Mouse (Mus musculus): ENCODE results near the gene Hnf4a. TPM values are rescaled to one million over a fixed set of nuclear protein-coding genes. Genes with fewer than 3 reads are reported as not detected.

The Hnf4a gene
- polyA plus RNA-seq, 1 experiment from 2014 or later = 18.9 TPM

DNA sequence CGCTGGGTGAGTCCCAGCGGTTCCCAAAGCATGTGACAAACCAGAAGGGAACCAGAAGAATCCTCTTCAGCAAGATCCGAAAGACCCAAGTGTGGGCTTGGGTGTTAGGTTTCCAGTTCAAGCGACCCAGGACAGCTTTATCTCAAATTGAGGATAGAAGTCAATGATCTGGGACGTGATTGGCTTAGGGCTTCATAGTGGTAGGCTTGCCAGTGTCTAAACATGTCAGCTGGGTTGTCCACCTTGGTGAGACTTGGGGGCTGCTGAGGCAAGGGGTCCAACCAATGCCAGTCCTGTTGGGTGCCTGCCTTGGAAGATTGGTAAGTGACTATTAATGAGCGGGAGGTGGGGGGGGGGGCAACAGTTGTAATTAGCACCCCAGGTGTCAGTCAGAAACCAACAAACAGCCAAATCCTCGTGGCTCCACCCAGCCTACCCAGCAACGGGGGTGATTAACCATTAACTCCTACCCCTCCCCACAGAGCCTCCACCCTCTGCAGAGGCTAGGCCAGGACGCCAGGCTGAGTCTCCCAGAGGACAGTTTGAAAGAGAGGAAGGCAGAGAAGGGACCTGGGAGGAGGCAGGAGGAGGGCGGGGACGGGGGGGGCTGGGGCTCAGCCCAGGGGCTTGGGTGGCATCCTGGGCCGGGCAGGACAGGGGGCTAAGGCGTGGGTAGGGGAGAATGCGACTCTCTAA is 40.2 kb downstream of the Hnf4a start:
- H3K9me3 ChIP-seq (ENCODE audit: control insufficient read depth, low read depth, low read length) = no peaks in the 10 kb centered on the region
- H3K4me2 ChIP-seq (replicated peaks; ENCODE audit: low read depth, low read length) = no peak overlapping the region
- H3K27me3 ChIP-seq (ENCODE audit: control insufficient read depth, insufficient read depth, low read length) = no peaks in the 10 kb centered on the region
- ATAC-seq (ENCODE audit: insufficient number of reproducible peaks, insufficient read depth, low FRiP score, low read depth) = peak; percentile 66
- H3K36me3 ChIP-seq (ENCODE audit: control insufficient read depth, insufficient read depth, low read length) = no peaks in the 10 kb centered on the region
- H3K4me1 ChIP-seq (ENCODE audit: control insufficient read depth, insufficient read depth, low read length) = no peaks in the 10 kb centered on the region
- no peak overlapping the region for H3K9ac ChIP-seq (replicated peaks; ENCODE audit: low read depth, low read length)
- H3K4me3 ChIP-seq (ENCODE audit: low read depth, low read length) = no peak overlapping the region
- 67% methylated on average over 12 of the region's 14 CpGs for WGBS
- no peak overlapping the region for H3K27ac ChIP-seq (ENCODE audit: low read length)

DNA sequence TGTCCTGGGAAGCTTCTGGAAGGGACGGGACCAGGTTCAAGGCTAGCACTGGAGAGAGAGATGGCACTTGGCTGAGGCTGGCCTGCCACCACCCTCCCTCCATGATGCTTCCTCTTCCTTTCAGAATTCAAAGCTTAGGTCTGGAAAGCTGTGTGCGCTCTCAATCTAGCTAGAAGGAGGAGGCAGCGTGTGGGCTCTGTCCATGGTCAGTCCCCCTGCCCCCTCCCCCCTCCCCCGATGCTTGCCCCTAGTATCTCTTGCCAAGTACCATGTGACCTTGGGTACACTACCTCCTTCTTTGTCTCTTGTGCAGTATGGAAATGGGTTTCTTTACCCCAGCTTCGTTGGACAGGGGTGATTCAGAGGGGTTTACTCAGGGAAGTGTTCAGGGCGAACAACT is 42.2 kb downstream of the Hnf4a start:
- ATAC-seq (ENCODE audit: insufficient number of reproducible peaks, insufficient read depth, low FRiP score, low read depth) = no peak
- no peaks in the 10 kb centered on the region for H3K4me1 ChIP-seq (ENCODE audit: control insufficient read depth, insufficient read depth, low read length)
- WGBS = 70% methylated on average over 6 of the region's 6 CpGs
- H3K9me3 ChIP-seq (ENCODE audit: control insufficient read depth, low read depth, low read length) = no peaks in the 10 kb centered on the region
- no peak overlapping the region for H3K9ac ChIP-seq (replicated peaks; ENCODE audit: low read depth, low read length)
- no peak overlapping the region for H3K27ac ChIP-seq (ENCODE audit: low read length)
- H3K36me3 ChIP-seq (ENCODE audit: control insufficient read depth, insufficient read depth, low read length) = no peaks in the 10 kb centered on the region
- H3K4me2 ChIP-seq (replicated peaks; ENCODE audit: low read depth, low read length) = no peak overlapping the region
- no peak overlapping the region for H3K4me3 ChIP-seq (ENCODE audit: low read depth, low read length)
- no peaks in the 10 kb centered on the region for H3K27me3 ChIP-seq (ENCODE audit: control insufficient read depth, insufficient read depth, low read length)

DNA sequence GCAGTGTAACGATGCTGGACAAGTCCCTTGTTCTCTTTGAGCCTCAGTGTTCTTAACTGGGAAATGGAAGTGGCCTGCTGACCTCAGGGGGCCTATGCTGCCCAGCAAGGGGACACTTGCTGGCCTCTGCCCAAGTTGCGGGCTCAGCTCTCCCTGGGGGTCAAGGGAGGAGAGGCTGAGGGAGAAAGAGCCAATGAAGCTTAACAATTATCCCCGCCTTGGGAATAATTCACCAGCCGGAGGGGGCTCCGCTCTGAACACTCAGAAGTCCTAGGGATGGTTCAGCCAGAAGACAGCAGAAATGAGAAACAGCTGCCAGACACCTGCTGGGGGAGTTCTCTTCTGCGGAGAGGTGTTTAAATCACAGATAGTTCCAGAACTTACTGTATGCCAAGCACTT is 43.2 kb downstream of the Hnf4a start:
- Histone ChIP-seq H3K27ac (ENCODE audit: low read length) (no peak overlapping the region), H3K9ac (replicated peaks; ENCODE audit: low read depth, low read length) (no peak overlapping the region)
- ATAC-seq (ENCODE audit: insufficient number of reproducible peaks, insufficient read depth, low FRiP score, low read depth) = no peak

DNA sequence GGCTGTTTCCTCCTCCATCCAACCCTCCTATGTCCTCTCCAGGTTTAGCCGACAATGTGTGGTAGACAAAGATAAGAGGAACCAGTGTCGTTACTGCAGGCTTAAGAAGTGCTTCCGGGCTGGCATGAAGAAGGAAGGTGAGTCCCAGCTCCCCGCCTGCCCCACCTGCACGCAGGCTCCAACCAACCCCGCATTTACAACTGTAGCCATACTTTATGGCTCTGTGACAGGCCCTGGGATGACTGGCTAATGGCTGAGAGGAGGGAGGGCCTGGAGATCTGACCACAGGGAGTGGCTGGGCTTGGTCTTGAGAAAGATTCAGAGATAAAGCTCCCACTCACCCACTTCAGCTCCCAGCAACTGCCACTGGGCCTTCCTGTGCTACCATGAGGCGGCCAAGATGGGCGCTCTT is 45.9 kb downstream of the Hnf4a start:
- H3K36me3 ChIP-seq (ENCODE audit: control insufficient read depth, insufficient read depth, low read length) = no peaks in the 10 kb centered on the region
- no peaks in the 10 kb centered on the region for H3K9me3 ChIP-seq (ENCODE audit: control insufficient read depth, low read depth, low read length)
- H3K4me3 ChIP-seq (ENCODE audit: low read depth, low read length) = no peak overlapping the region
- H3K4me1 ChIP-seq (ENCODE audit: control insufficient read depth, insufficient read depth, low read length) = no peaks in the 10 kb centered on the region
- H3K4me2 ChIP-seq (replicated peaks; ENCODE audit: low read depth, low read length) = no peak overlapping the region
- H3K27me3 ChIP-seq (ENCODE audit: control insufficient read depth, insufficient read depth, low read length) = no peaks in the 10 kb centered on the region
- H3K27ac ChIP-seq (ENCODE audit: low read length) = no peak overlapping the region
- ATAC-seq (ENCODE audit: insufficient number of reproducible peaks, insufficient read depth, low FRiP score, low read depth) = peak; percentile 53; the same call in 1 of the 2 replicates
- H3K9ac ChIP-seq (replicated peaks; ENCODE audit: low read depth, low read length) = no peak overlapping the region
- 52% methylated on average over 8 of the region's 8 CpGs for WGBS

More for the DNA sequence above, 43.2 kb downstream of the Hnf4a start:
- Histone ChIP-seq H3K36me3 (ENCODE audit: control insufficient read depth, insufficient read depth, low read length) (no peaks in the 10 kb centered on the region), H3K9me3 (ENCODE audit: control insufficient read depth, low read depth, low read length) (no peaks in the 10 kb centered on the region), H3K4me3 (ENCODE audit: low read depth, low read length) (no peak overlapping the region), H3K4me1 (ENCODE audit: control insufficient read depth, insufficient read depth, low read length) (no peaks in the 10 kb centered on the region), H3K4me2 (replicated peaks; ENCODE audit: low read depth, low read length) (no peak overlapping the region), H3K27me3 (ENCODE audit: control insufficient read depth, insufficient read depth, low read length) (no peaks in the 10 kb centered on the region)
- WGBS = 43% methylated on average over 6 of the region's 6 CpGs

DNA sequence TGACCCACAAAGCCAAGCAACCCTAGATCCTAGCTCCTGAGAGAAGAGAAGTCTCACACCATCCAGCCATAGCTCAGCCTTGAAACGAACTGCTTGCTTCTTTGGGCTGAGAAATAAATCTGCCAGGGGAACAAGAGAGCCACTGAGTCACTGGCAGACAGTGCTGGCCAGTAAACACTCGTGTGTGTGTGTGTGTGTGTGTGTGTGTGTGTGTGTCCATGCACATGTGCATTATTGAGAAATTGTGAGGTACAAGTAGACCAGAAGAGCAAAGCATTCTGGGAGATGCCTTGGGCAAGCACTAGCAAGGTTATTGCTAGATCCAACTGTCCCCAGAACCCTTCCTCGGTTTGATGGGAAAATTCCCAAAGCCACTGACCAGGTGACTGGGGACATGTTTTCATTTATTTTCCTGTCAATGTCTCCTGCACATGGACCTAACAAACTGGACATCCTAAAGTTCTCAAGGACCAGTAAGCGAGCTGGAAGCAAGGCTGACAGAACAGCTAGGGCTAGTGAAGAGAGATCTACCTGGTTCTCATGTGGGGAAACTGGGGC is 47.9 kb downstream of the Hnf4a start:
- H3K9me3 ChIP-seq (ENCODE audit: control insufficient read depth, low read depth, low read length) = no peaks in the 10 kb centered on the region
- 72% methylated on average over 4 of the region's 4 CpGs for WGBS
- H3K27me3 ChIP-seq (ENCODE audit: control insufficient read depth, insufficient read depth, low read length) = no peaks in the 10 kb centered on the region
- no peak overlapping the region for H3K9ac ChIP-seq (replicated peaks; ENCODE audit: low read depth, low read length)
- H3K36me3 ChIP-seq (ENCODE audit: control insufficient read depth, insufficient read depth, low read length) = no peaks in the 10 kb centered on the region
- no peak overlapping the region for H3K27ac ChIP-seq (ENCODE audit: low read length)
- H3K4me3 ChIP-seq (ENCODE audit: low read depth, low read length) = no peak overlapping the region
- H3K4me1 ChIP-seq (ENCODE audit: control insufficient read depth, insufficient read depth, low read length) = no peaks in the 10 kb centered on the region
- H3K4me2 ChIP-seq (replicated peaks; ENCODE audit: low read depth, low read length) = no peak overlapping the region
- no peak for ATAC-seq (ENCODE audit: insufficient number of reproducible peaks, insufficient read depth, low FRiP score, low read depth)

DNA sequence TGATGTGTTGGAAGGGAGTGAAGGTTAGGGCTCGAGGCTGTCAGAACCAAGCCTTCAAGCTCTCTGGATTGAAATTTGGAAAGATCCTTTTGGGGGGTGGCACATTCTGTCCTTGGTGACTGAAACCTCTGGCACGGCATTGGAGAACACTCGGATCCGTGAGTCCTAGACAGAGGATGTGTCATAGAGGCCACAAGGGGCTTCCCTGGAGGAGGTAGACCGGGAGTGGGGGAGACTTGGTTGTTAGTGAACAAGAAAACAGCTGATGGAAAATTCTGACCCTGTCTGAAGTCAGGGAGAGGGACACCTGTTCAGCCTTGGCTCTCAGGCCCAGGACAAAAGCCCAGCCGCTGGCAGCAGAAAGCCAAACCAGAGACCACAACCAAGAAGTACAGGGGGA is 48.4 kb downstream of the Hnf4a start:
- H3K4me1 ChIP-seq (ENCODE audit: control insufficient read depth, insufficient read depth, low read length) = no peaks in the 10 kb centered on the region
- H3K27ac ChIP-seq (ENCODE audit: low read length) = no peak overlapping the region
- ATAC-seq (ENCODE audit: insufficient number of reproducible peaks, insufficient read depth, low FRiP score, low read depth) = no peak
- H3K4me2 ChIP-seq (replicated peaks; ENCODE audit: low read depth, low read length) = no peak overlapping the region
- H3K36me3 ChIP-seq (ENCODE audit: control insufficient read depth, insufficient read depth, low read length) = no peaks in the 10 kb centered on the region
- H3K9me3 ChIP-seq (ENCODE audit: control insufficient read depth, low read depth, low read length) = no peaks in the 10 kb centered on the region
- 72% methylated on average over 6 of the region's 6 CpGs for whole genome bisulfite sequencing
- H3K27me3 ChIP-seq (ENCODE audit: control insufficient read depth, insufficient read depth, low read length) = no peaks in the 10 kb centered on the region
- no peak overlapping the region for H3K9ac ChIP-seq (replicated peaks; ENCODE audit: low read depth, low read length)
- H3K4me3 ChIP-seq (ENCODE audit: low read depth, low read length) = no peak overlapping the region

DNA sequence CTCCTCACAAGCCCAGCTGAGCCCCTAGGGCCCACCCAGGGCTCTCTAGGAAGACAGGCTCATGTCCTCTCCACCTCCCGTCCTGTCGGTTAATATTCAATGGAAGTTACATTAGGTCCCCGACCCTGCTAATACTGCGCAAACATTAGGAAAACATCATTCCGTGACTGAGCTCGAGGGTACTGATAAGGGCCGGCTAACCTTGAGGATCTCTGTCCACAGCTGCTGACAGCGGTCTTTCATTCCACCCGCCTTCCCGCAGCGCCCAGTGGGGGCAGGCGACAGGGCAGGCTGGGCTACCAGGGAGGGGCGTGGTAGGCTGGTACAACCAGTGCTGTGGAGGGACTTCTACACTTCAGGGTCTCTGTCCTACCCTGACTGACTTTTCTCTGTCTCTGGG is 48.8 kb downstream of the Hnf4a start:
- no peak overlapping the region for H3K4me3 ChIP-seq (ENCODE audit: low read depth, low read length)
- no peaks in the 10 kb centered on the region for H3K27me3 ChIP-seq (ENCODE audit: control insufficient read depth, insufficient read depth, low read length)
- H3K9ac ChIP-seq (replicated peaks; ENCODE audit: low read depth, low read length) = no peak overlapping the region
- WGBS = 50% methylated on average over 13 of the region's 13 CpGs
- H3K4me2 ChIP-seq (replicated peaks; ENCODE audit: low read depth, low read length) = no peak overlapping the region
- no peaks in the 10 kb centered on the region for H3K9me3 ChIP-seq (ENCODE audit: control insufficient read depth, low read depth, low read length)
- H3K4me1 ChIP-seq (ENCODE audit: control insufficient read depth, insufficient read depth, low read length) = no peaks in the 10 kb centered on the region
- H3K27ac ChIP-seq (ENCODE audit: low read length) = no peak overlapping the region
- peak; percentile 48; the same call in 1 of the 2 replicates for ATAC-seq (ENCODE audit: insufficient number of reproducible peaks, insufficient read depth, low FRiP score, low read depth)
- H3K36me3 ChIP-seq (ENCODE audit: control insufficient read depth, insufficient read depth, low read length) = no peaks in the 10 kb centered on the region

DNA sequence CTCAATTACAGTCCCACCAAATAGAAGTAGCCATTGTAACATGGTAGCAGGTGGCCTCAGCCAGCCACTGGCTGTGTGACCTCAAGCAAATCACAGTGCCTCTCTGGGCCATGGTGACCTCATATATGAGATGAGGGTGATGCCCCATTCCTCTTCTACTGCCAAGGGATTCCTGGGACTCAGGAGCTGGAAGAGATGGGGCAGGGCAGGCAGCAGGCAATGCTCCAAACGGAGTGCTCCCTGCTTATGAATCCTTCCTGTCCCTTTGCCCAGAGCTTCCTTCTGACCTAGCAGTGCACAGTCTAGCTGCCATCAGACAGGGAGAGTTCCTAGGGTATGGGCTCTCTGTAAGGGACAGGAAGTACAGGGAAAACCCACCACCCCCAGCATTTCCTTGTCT is 51.9 kb downstream of the Hnf4a start:
- no peak overlapping the region for H3K4me2 ChIP-seq (replicated peaks; ENCODE audit: low read depth, low read length)
- WGBS = 83% methylated on average over 1 of the region's 1 CpGs
- H3K36me3 ChIP-seq (ENCODE audit: control insufficient read depth, insufficient read depth, low read length) = no peaks in the 10 kb centered on the region
- H3K9me3 ChIP-seq (ENCODE audit: control insufficient read depth, low read depth, low read length) = no peaks in the 10 kb centered on the region
- no peak overlapping the region for H3K9ac ChIP-seq (replicated peaks; ENCODE audit: low read depth, low read length)
- H3K27ac ChIP-seq (ENCODE audit: low read length) = no peak overlapping the region
- H3K27me3 ChIP-seq (ENCODE audit: control insufficient read depth, insufficient read depth, low read length) = no peaks in the 10 kb centered on the region
- no peak for ATAC-seq (ENCODE audit: insufficient number of reproducible peaks, insufficient read depth, low FRiP score, low read depth)
- H3K4me1 ChIP-seq (ENCODE audit: control insufficient read depth, insufficient read depth, low read length) = no peaks in the 10 kb centered on the region
- H3K4me3 ChIP-seq (ENCODE audit: low read depth, low read length) = no peak overlapping the region

DNA sequence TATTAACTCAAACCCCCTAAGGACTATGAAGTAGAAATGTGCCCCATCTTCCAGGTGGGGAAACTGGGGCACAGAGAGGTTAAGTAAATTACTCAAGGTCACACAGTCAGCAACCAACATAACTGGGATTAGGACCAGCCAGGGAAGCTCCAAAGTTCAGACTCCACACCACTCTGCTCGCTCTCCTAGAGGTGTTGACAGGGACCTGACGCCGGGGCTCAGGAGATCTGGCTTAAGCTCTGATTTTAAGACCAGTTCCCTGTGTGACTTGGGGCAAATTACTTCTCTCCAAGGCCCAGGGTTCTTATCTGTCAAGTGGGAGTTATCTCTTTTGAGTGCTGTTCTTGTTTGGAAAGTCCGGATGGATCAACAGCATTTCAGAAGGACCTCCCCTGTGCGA is 52.6 kb downstream of the Hnf4a start:
- Histone ChIP-seq H3K9me3 (ENCODE audit: control insufficient read depth, low read depth, low read length) (no peaks in the 10 kb centered on the region), H3K9ac (replicated peaks; ENCODE audit: low read depth, low read length) (no peak overlapping the region), H3K4me1 (ENCODE audit: control insufficient read depth, insufficient read depth, low read length) (no peaks in the 10 kb centered on the region), H3K27me3 (ENCODE audit: control insufficient read depth, insufficient read depth, low read length) (no peaks in the 10 kb centered on the region), H3K4me2 (replicated peaks; ENCODE audit: low read depth, low read length) (no peak overlapping the region), H3K27ac (ENCODE audit: low read length) (no peak overlapping the region), H3K4me3 (ENCODE audit: low read depth, low read length) (no peak overlapping the region), H3K36me3 (ENCODE audit: control insufficient read depth, insufficient read depth, low read length) (no peaks in the 10 kb centered on the region)
- no peak for ATAC-seq (ENCODE audit: insufficient number of reproducible peaks, insufficient read depth, low FRiP score, low read depth)
- 68% methylated on average over 5 of the region's 5 CpGs for WGBS

Data from stomach, embryonic 14.5 days (tissue).